Mouse (Mus musculus) liver, adult 2 months (tissue): ENCODE measurements around the gene Rad51b.

Source experiments
- CTCF ChIP-seq: fragments of 200-500 bp; IDR thresholded peaks from 2 replicates; pipeline ENCODE4 v1.5.1; 2011; ENCODE audit warnings: low read depth, low read length, control low read depth
- POLR2A ChIP-seq: fragments of 200-500 bp; IDR thresholded peaks from 2 replicates; pipeline ENCODE4 v1.6.1; 2011; ENCODE audit warnings: low read length, control low read depth; ENCODE audit not compliant: insufficient read depth; ENCODE audit errors: extremely low read depth

DNA sequence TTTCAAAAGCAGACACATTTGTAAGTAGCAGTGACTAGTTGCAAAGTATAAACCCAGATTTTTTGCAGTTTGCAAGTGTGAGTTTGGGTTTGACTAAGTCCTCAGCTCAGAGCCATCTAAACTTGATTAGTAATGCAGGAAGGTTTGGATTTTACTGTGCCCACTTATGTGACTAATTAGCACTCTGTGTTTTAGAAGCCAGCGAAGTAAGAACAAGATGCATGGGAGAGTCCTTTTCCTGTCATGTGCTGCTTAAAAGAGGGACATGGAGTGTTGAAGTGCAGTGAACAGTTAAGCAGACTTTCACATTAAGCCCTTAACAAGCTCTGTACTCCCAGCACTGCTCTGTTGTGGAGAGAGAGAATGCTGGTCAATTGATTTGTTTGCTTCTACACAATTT, 225.3 kb downstream of the Rad51b start:
- TF ChIP-seq CTCF = no peak
- no peak for TF ChIP-seq POLR2A
